Mouse (Mus musculus) cerebellum, postnatal 25 days (tissue): ENCODE data around the gene Sncb.

Source experiments
- DNase-seq, 2 experiments: peaks; one replicate each; pipeline ENCODE4 v3.0.0; 2021; ENCODE audit warnings: mixed read lengths in 2 of 2

Gene Sncb

GRCm38 (mm10) chr13:54748190-54748589, 18.2 kb downstream of the Sncb start:
- peak; percentile 48 to 56 for DNase-seq

- peak; percentile 82 to 87 for DNase-seq
These were observed 19.5 kb downstream of the Sncb start for GRCm38 (mm10) chr13:54746896-54747295.

DNA sequence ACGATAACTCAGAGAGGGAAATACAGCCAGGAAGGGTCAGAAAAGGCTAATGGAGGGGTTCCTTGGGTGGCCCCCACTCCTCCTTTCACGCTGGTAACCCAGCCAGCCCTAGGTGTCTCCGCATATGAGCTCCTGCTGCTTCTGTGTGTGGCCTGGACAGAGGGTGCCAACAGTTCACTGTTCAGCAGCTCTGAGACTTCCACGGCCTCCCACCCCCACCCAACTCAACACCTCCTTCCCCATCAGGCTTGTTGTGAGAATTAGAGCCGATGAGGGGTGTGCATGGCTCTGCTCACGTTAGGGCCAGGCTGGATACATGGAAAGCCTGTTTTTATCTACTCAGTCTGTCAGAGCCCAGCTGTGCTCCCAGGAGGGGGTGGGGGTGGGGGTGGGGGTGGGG, 20.3 kb downstream of the Sncb start:
- peak in 1 of 2 experiments; percentile 54 for DNase-seq

GRCm38 (mm10) chr13:54738213-54738601, 28.2 kb downstream of the Sncb start:
- peak; percentile 71 to 80 for DNase-seq

GRCm38 (mm10) chr13:54737488-54738212, 28.7 kb downstream of the Sncb start:
- peak; percentile 64 to 72 for DNase-seq

DNA sequence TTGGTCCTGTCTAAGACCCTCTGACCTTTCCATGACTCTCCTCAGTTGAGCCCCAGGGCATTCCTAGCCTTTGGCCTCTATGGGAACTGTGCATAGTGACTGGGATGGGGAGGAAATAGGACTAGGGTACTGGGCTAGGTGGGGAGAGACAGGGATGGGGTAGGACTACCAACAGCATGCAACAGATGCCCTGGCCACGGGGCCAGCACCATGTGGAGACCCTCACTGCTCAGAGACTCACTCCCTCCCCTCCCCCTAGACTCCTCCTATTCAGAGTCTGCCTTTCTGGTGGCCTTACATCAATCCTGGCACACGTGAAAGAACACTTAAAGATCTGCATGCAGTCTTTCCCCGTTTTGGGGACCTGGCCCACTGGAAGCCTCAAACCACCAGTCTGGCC, 29.5 kb downstream of the Sncb start:
- DNase-seq, result no peak

GRCm38 (mm10) chr13:54726131-54726530, 40.3 kb downstream of the Sncb start:
- DNase-seq, result no peak

DNA sequence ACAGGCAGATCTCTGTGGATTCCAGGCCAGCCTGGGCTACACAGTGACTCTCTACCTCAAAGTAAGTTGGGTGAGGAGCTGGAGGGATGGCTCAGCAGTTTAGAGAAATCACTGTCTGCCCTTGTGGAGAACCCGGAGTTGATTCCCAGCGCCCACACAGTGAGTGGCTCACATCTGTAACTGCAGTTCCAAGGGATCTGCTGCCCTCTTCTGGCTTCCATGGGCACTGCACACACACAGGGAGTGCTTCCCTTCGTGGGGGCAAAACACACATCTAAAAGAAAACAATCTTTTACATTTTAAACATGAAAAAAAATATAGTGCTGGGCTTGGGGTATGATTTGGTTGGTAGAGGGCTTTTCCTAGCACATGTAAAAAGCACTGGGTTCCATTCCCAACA, 43.3 kb downstream of the Sncb start:
- DNase-seq, result no peak

GRCm38 (mm10) chr13:54716916-54717315, 49.5 kb downstream of the Sncb start:
- peak; percentile 79 to 85 for DNase-seq

DNA sequence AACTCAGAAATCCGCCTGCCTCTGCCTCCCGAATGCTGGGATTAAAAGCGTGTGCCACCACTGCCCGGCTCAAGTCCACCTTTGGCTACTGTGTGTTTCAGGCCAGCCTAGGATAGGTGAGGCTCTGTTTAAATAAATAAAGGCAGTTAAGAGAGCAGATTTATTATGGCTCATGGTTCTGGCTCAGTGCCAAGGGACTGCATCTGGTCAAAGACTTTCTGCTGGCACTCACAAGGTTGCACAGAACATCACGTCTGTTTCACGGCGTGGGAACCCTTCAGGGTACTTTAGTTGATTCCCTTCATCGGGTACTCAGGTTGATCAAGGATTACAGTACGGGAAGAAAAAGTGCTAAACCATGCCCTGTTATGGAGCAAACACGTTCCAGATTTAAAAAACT, 51.4 kb downstream of the Sncb start:
- DNase-seq, result no peak

DNA sequence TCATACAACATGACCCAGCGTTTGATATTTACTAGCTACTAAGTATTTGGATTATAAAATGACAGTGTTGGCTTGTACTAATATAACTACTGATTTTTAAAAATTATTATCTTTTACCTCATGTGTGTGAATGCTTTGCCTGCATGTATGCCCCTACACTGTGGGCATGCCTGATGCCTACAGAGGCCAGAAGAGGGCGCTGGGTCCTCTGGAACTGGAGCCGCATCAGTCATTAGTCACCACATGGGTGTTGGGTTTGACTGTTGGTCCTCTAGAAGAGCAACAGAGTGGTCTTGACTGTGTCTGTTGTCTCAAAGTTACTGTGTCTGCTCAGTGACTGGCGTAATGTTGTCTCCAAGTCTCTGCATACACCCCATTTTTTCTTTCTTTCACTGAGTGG, 52.0 kb downstream of the Sncb start:
- DNase-seq, result peak in 1 of 2 experiments; percentile 55

DNA sequence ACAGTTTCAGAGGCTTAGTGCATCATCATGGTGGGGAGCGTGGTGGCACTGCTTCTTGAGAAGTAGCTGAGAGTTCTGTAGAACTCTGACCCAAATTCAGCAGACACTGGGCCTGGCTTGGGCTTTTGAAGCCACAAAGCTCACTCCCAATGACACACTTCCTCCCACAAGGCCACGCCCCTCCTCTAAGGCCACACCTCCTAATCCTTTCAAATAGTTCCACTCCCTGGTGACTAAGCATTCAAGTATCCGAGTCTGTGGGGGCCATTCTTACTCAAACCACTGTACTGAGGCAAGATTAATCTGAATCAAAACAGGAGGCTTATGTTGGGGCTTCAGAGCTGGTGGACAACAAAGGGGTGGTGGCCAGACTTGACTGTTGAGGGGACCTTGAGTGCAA, 55.5 kb downstream of the Sncb start:
- no peak for DNase-seq
